Mouse (Mus musculus): ENCODE measurements around the gene Map2k5.

DNA sequence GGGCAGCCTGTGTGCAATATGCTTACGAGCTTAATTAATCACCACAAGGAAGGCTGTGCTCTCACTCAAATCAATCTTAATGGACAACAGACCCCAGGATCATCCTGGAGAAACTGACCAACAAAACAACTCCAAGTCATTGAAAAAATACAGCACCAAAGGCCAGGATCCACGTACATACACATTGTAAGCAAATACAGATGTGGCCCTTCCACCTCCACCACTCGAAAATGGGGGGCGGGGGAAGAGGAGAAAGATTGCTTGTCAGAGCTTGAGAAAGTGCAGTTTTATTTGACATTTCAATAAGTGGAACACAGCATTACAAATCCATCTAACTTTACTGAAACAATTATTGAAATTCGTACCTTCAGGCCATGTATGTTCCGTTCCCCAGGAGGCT lies 39.0 kb downstream of the Map2k5 start:
- TF ChIP-seq CTCF (IDR thresholded peaks at IDR 0.05; ENCODE audit: borderline replicate concordance, control insufficient read depth, extremely low read depth, insufficient read depth, low read length, poor library complexity) (no peak), POLR2A (IDR thresholded peaks at IDR 0.05; ENCODE audit: control insufficient read depth, extremely low read depth, insufficient read depth, low read length, poor library complexity) (no peak)

Measured in thymus, adult 2 months (tissue).